ENCODE assay signal across 8 mouse cellular contexts in the genomic region with DNA sequence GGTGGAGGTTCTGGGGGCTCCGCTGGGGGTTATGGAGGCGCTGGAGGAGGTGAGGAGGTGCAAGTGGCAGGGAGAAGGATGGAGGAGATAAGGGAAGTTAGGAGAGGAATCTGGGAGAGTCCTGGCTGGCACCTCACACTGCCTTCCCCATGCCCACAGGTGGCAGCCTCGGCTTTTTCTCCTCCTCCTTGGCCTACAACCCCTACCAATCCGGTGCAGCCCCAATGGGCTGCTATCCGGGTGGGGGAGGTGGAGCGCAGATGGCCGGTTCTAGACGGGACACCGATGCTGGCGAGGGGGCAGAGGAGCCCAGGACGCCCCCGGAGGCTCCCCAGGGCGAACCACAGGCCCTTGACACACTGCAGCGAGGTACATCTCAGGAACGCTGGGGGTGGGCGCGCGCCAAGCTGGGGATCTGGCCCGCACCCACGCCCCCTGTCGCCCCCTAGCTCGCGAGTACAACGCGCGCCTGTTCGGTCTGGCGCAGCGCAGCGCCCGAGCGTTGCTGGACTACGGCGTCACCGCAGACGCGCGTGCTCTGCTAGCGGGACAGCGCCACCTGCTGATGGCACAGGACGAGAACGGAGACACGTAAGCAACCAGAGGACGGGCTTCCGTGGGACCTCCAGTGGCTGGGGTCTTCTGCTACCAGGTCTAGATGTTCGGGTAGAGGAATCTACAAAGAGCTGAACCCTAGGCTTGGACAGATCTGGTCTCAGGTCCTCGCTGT. TPM values are rescaled to one million over a fixed set of nuclear protein-coding genes. Genes with fewer than 3 reads are reported as not detected.
DNase-seq lines count a peak whose midpoint lies in the region; ATAC-seq and TF ChIP-seq lines count a peak whose summit lies in the region.

No protein-coding gene starts in this region.

- no peaks in the 10 kb centered on the region for H3K9me3 ChIP-seq in CH12.LX (replicated peaks; ENCODE audit: low read length)
- H3K9me3 ChIP-seq in forebrain, embryonic 11.5 days (ENCODE audit: control insufficient read depth, low read length), result no peaks in the 10 kb centered on the region
- H3K9me3 ChIP-seq in heart, postnatal 0 days (replicated peaks; ENCODE audit: control insufficient read depth, low read length), result no peaks in the 10 kb centered on the region
- no peaks in the 10 kb centered on the region for H3K9me3 ChIP-seq in neural tube, embryonic 15.5 days (replicated peaks)

- H3K36me3 ChIP-seq in CH12.LX (replicated peaks in 1 of 2; ENCODE audit: control insufficient read depth in 1 of 2, insufficient read depth in 1 of 2, low read length in 1 of 2), result peaks cover 70 to 73% of the 10 kb centered on the region in 2 experiments
- no peaks in the 10 kb centered on the region for H3K36me3 ChIP-seq in forebrain, embryonic 11.5 days (ENCODE audit: control insufficient read depth, insufficient read depth, low read length)
- H3K36me3 ChIP-seq in heart, postnatal 0 days (replicated peaks; ENCODE audit: control insufficient read depth, insufficient read depth, low read length), result peaks cover 43% of the 10 kb centered on the region
- peaks cover 25% of the 10 kb centered on the region for H3K36me3 ChIP-seq in neural tube, embryonic 15.5 days

- no peak overlapping the region for H3K4me2 ChIP-seq in CH12.LX (ENCODE audit: insufficient read depth, low read depth, poor library complexity, severe bottlenecking)
- peak overlapping the region; percentile 74 for H3K4me2 ChIP-seq in forebrain, embryonic 11.5 days (ENCODE audit: low read depth, low read length, severe bottlenecking)
- peak overlapping the region; percentile 70 for H3K4me2 ChIP-seq in heart, postnatal 0 days (ENCODE audit: low read depth, low read length)
- peak overlapping the region; percentile 92 for H3K4me2 ChIP-seq in neural tube, embryonic 15.5 days

- H3K79me2 ChIP-seq in CH12.LX (replicated peaks; ENCODE audit: control insufficient read depth, extremely low read depth, insufficient read depth, poor library complexity, severe bottlenecking), result peaks cover 6% of the 10 kb centered on the region

- under 1% methylated on average over 47 of the region's 47 CpGs for WGBS in forebrain, embryonic 11.5 days
- 7% methylated on average over 45 of the region's 47 CpGs for WGBS in heart, postnatal 0 days
- 2% methylated on average over 47 of the region's 47 CpGs for WGBS in neural tube, embryonic 15.5 days

- H3K4me3 ChIP-seq in CH12.LX (replicated peaks in 1 of 3; ENCODE audit: low read depth in 2 of 3, low read length in 2 of 3, poor library complexity in 1 of 3), result no peak overlapping the region
- H3K4me3 ChIP-seq in forebrain, embryonic 11.5 days (ENCODE audit: low read depth, low read length), result peak overlapping the region; percentile 22
- peak overlapping the region; percentile 36 for H3K4me3 ChIP-seq in heart, postnatal 0 days (ENCODE audit: low read depth, low read length)
- peak overlapping the region; percentile 47 for H3K4me3 ChIP-seq in neural tube, embryonic 15.5 days (replicated peaks)

- TF ChIP-seq POLR2A in CH12.LX (IDR thresholded peaks at IDR 0.05; ENCODE audit: low read depth, low read length), result no peak

- in situ Hi-C loops in CH12.LX (cut with MboI; ENCODE audit: low pct_ligation_motif_present, low pct_unique_long_range_greater_than_20kb, low sequenced_read_pairs), result no loop called here

- peak; percentile 22 for ATAC-seq in forebrain, embryonic 11.5 days (replicated peaks; ENCODE audit: low FRiP score)
- ATAC-seq in heart, postnatal 0 days (ENCODE audit: insufficient read depth, low read depth), result 0 out of 2 replicates have a peak, but pooled peaks have one; percentile 4
- ATAC-seq in neural tube, embryonic 15.5 days (ENCODE audit: low FRiP score), result peak; percentile 71

- no peak for DNase-seq in CH12.LX (ENCODE audit: extremely low read depth)
- DNase-seq in c-Kit-positive CD71-positive TER-119-negative erythroid progenitor cells, embryonic 14.5 days (ENCODE audit: low read depth), result peak; percentile 76
- DNase-seq in forebrain, embryonic 11.5 days (ENCODE audit: low spot score), result peak; percentile 94
- DNase-seq in heart, postnatal 0 days (ENCODE audit: low spot score), result peak; percentile 79
- peak; percentile 85 to 96 for DNase-seq in kidney, postnatal 36 days
- DNase-seq in lung, adult 18-20 months, result peak; percentile 78 to 82
- DNase-seq in thymus, adult 18-20 months, result peak; percentile 68 to 69

- peak; percentile 14 for TF ChIP-seq RAD21 in CH12.LX (IDR thresholded peaks at IDR 0.05; ENCODE audit: low read depth, low read length)

- H3K4me1 ChIP-seq in CH12.LX (ENCODE audit: control insufficient read depth in 1 of 2, insufficient read depth in 2 of 2), result peaks cover 4 to 29% of the 10 kb centered on the region in 2 experiments
- H3K4me1 ChIP-seq in forebrain, embryonic 11.5 days (replicated peaks; ENCODE audit: control insufficient read depth, insufficient read depth, low read length), result peaks cover 9% of the 10 kb centered on the region
- H3K4me1 ChIP-seq in heart, postnatal 0 days (ENCODE audit: control insufficient read depth, insufficient read depth), result peaks cover 6% of the 10 kb centered on the region; the same call in 1 of the 2 replicates
- peaks cover 35% of the 10 kb centered on the region for H3K4me1 ChIP-seq in neural tube, embryonic 15.5 days

- TF ChIP-seq CTCF in CH12.LX (conservative IDR thresholded peaks at IDR 0.05 in 1 of 2, IDR thresholded peaks at IDR 0.05 in 1 of 2; ENCODE audit: low read depth in 2 of 2, low read length in 2 of 2), result peak in 1 of 2 experiments; percentile 54; a peak in 2 of 4 replicates
- peak; percentile 92 for TF ChIP-seq CTCF in heart, postnatal 0 days (IDR thresholded peaks at IDR 0.05; ENCODE audit: low read depth)

- no peak overlapping the region for H3K27ac ChIP-seq in CH12.LX (ENCODE audit: insufficient read depth, low read depth)
- no peak overlapping the region for H3K27ac ChIP-seq in forebrain, embryonic 11.5 days (ENCODE audit: low read depth, low read length)
- H3K27ac ChIP-seq in heart, postnatal 0 days (ENCODE audit: low read depth), result no peak overlapping the region
- H3K27ac ChIP-seq in neural tube, embryonic 15.5 days (replicated peaks), result no peak overlapping the region

- no peak for TF ChIP-seq EP300 in CH12.LX (IDR thresholded peaks at IDR 0.05; ENCODE audit: low read length)
- no peak for TF ChIP-seq EP300 in heart, postnatal 0 days (IDR thresholded peaks at IDR 0.05; ENCODE audit: low read depth)

- dilution Hi-C loops in CH12.LX (cut with MboI; ENCODE audit: extremely low pct_ligation_motif_present, extremely low pct_unique_long_range_greater_than_20kb, low sequenced_read_pairs), result no loop called here

- no peak overlapping the region for H3K9ac ChIP-seq in CH12.LX (ENCODE audit: insufficient read depth, low read depth)
- peak overlapping the region; percentile 20; the same call in 1 of the 2 replicates for H3K9ac ChIP-seq in forebrain, embryonic 11.5 days (ENCODE audit: low read length)
- H3K9ac ChIP-seq in heart, postnatal 0 days (replicated peaks; ENCODE audit: low read depth, low read length), result no peak overlapping the region
- peak overlapping the region; percentile 58 for H3K9ac ChIP-seq in neural tube, embryonic 15.5 days (replicated peaks)

- H3K27me3 ChIP-seq in CH12.LX (replicated peaks), result no peaks in the 10 kb centered on the region
- H3K27me3 ChIP-seq in forebrain, embryonic 11.5 days (ENCODE audit: control insufficient read depth, insufficient read depth, low read length), result peaks cover 32% of the 10 kb centered on the region
- H3K27me3 ChIP-seq in heart, postnatal 0 days (ENCODE audit: control insufficient read depth, insufficient read depth, low read length), result peaks cover 11% of the 10 kb centered on the region
- H3K27me3 ChIP-seq in neural tube, embryonic 15.5 days (replicated peaks), result peaks cover 56% of the 10 kb centered on the region

RNA-seq across cellular contexts. Expression of a gene that starts 4.8 kb away (rescaled TPM):
- total RNA-seq in CH12.LX (2012; rRNA removed), result 45.0 and 64.8 TPM in 2 replicates
- 37.1 and 44.3 TPM in 2 replicates for total RNA-seq in CH12.LX (2014; rRNA removed)
- 67.5 and 71.7 TPM in 2 replicates for polyA plus RNA-seq in CH12.LX (2012; ENCODE audit: insufficient read length, low read depth)
- 4.1 and 4.2 TPM in 2 replicates for polyA plus RNA-seq in forebrain, embryonic 11.5 days (2014; fragmentation: Nextera tagmentation; extraction: Ambion mirVana)
- 26.9 and 28.8 TPM in 2 replicates for total RNA-seq in heart, postnatal 0 days (2014; rRNA removed; ENCODE audit: low replicate concordance)
- polyA plus RNA-seq in heart, postnatal 0 days (2015; fragmentation: Nextera tagmentation; extraction: Ambion mirVana), result 6.6 and 7.2 TPM in 2 replicates
- polyA plus RNA-seq in neural tube, embryonic 15.5 days (2015; fragmentation: Nextera tagmentation; extraction: Ambion mirVana), result 2.4 and 10.0 TPM in 2 replicates

RNA-seq across cellular contexts. Expression of a gene that starts 18.1 kb away (rescaled TPM):
- 1.3 and 2.2 TPM in 2 replicates for total RNA-seq in CH12.LX (2012; rRNA removed)
- total RNA-seq in CH12.LX (2014; rRNA removed), result 0.39 and 0.70 TPM in 2 replicates
- polyA plus RNA-seq in CH12.LX (2012; ENCODE audit: insufficient read length, low read depth), result 20.1 and 20.6 TPM in 2 replicates
- 10.7 and 11.3 TPM in 2 replicates for polyA plus RNA-seq in forebrain, embryonic 11.5 days (2014; fragmentation: Nextera tagmentation; extraction: Ambion mirVana)
- 0.97 and 13.4 TPM in 2 replicates for total RNA-seq in heart, postnatal 0 days (2014; rRNA removed; ENCODE audit: low replicate concordance)
- polyA plus RNA-seq in heart, postnatal 0 days (2015; fragmentation: Nextera tagmentation; extraction: Ambion mirVana), result 1.7 and 2.2 TPM in 2 replicates
- polyA plus RNA-seq in neural tube, embryonic 15.5 days (2015; fragmentation: Nextera tagmentation; extraction: Ambion mirVana), result 88.4 and 118 TPM in 2 replicates

RNA-seq across cellular contexts. Expression of a gene that starts 19.1 kb away (rescaled TPM):
- total RNA-seq in CH12.LX (2012; rRNA removed), result 9.9 and 10.4 TPM in 2 replicates
- 6.8 and 9.4 TPM in 2 replicates for total RNA-seq in CH12.LX (2014; rRNA removed)
- polyA plus RNA-seq in CH12.LX (2012; ENCODE audit: insufficient read length, low read depth), result 7.3 and 7.6 TPM in 2 replicates
- 22.5 and 25.8 TPM in 2 replicates for polyA plus RNA-seq in forebrain, embryonic 11.5 days (2014; fragmentation: Nextera tagmentation; extraction: Ambion mirVana)
- total RNA-seq in heart, postnatal 0 days (2014; rRNA removed; ENCODE audit: low replicate concordance), result 10.4 and 13.3 TPM in 2 replicates
- 11.5 and 12.2 TPM in 2 replicates for polyA plus RNA-seq in heart, postnatal 0 days (2015; fragmentation: Nextera tagmentation; extraction: Ambion mirVana)
- polyA plus RNA-seq in neural tube, embryonic 15.5 days (2015; fragmentation: Nextera tagmentation; extraction: Ambion mirVana), result 44.0 and 52.3 TPM in 2 replicates

RNA-seq across cellular contexts. Expression of a gene that starts 29.6 kb away (rescaled TPM):
- 95.1 and 102 TPM in 2 replicates for total RNA-seq in CH12.LX (2012; rRNA removed)
- 117 and 120 TPM in 2 replicates for total RNA-seq in CH12.LX (2014; rRNA removed)
- 94.4 and 123 TPM in 2 replicates for polyA plus RNA-seq in CH12.LX (2012; ENCODE audit: insufficient read length, low read depth)
- 217 and 242 TPM in 2 replicates for polyA plus RNA-seq in forebrain, embryonic 11.5 days (2014; fragmentation: Nextera tagmentation; extraction: Ambion mirVana)
- 91.7 and 114 TPM in 2 replicates for total RNA-seq in heart, postnatal 0 days (2014; rRNA removed; ENCODE audit: low replicate concordance)
- polyA plus RNA-seq in heart, postnatal 0 days (2015; fragmentation: Nextera tagmentation; extraction: Ambion mirVana), result 129 and 136 TPM in 2 replicates
- polyA plus RNA-seq in neural tube, embryonic 15.5 days (2015; fragmentation: Nextera tagmentation; extraction: Ambion mirVana), result 322 and 350 TPM in 2 replicates

RNA-seq across cellular contexts. Expression of a gene that starts 32.0 kb away (rescaled TPM):
- total RNA-seq in CH12.LX (2012; rRNA removed) (4.9 and 7.6 TPM in 2 replicates), CH12.LX (2014; rRNA removed) (2.8 and 3.1 TPM in 2 replicates)
- polyA plus RNA-seq in CH12.LX (2012; ENCODE audit: insufficient read length, low read depth), result 13.2 and 15.9 TPM in 2 replicates
- polyA plus RNA-seq in forebrain, embryonic 11.5 days (2014; fragmentation: Nextera tagmentation; extraction: Ambion mirVana), result 7.9 and 8.6 TPM in 2 replicates
- total RNA-seq in heart, postnatal 0 days (2014; rRNA removed; ENCODE audit: low replicate concordance), result 5.2 and 21.8 TPM in 2 replicates
- polyA plus RNA-seq in heart, postnatal 0 days (2015; fragmentation: Nextera tagmentation; extraction: Ambion mirVana), result 3.2 and 3.7 TPM in 2 replicates
- polyA plus RNA-seq in neural tube, embryonic 15.5 days (2015; fragmentation: Nextera tagmentation; extraction: Ambion mirVana), result 13.2 and 13.9 TPM in 2 replicates

Comparison
In these comparisons a context has a peak if more than half of its experiments do, and no peak if none do; other contexts are left out.
1. H3K4me3 ChIP-seq: peak in forebrain, embryonic 11.5 days (single experiment), heart, postnatal 0 days (single experiment) and neural tube, embryonic 15.5 days (single experiment); none in CH12.LX (0 of 3).
2. H3K9ac ChIP-seq: peak in forebrain, embryonic 11.5 days (single experiment) and neural tube, embryonic 15.5 days (single experiment); none in CH12.LX (single experiment) and heart, postnatal 0 days (single experiment).
3. ATAC-seq: peak in every context shown above with its lines; median percentile 71 in neural tube, embryonic 15.5 days; 22 in forebrain, embryonic 11.5 days; 4 in heart, postnatal 0 days.